Mouse (Mus musculus) urinary bladder, postnatal 14 days (tissue): ENCODE data around the gene Trp73.
A peak's percentile ranks its signal among the peaks of the same experiment; 100 is the strongest.

Experiments used
- DNase-seq: peaks from one replicate; pipeline ENCODE4 v3.0.0; 2021; ENCODE audit warnings: low spot score

Gene Trp73

GRCm38 (mm10) chr4:154028646-154029045, 111.4 kb downstream of the Trp73 start:
- no peak for DNase-seq

DNA sequence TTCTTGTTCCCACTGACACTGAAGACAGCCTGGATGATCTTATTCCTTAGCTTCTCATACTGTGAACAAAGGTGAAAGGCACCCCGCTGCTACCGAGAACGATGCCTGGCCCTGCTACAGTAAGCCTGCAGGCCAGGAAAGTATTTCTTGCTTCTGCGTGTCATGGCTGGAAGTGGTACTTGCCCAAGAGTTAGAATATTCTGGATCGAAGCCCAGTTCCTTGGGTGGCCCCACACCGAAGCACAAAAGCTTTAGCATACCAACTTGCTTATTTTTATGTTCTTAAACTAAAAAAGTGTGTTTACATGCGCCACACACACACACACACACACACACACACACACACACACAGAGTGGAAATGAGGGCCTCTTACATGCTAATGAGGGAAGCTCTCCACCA, 111.9 kb downstream of the Trp73 start:
- no peak for DNase-seq

DNA sequence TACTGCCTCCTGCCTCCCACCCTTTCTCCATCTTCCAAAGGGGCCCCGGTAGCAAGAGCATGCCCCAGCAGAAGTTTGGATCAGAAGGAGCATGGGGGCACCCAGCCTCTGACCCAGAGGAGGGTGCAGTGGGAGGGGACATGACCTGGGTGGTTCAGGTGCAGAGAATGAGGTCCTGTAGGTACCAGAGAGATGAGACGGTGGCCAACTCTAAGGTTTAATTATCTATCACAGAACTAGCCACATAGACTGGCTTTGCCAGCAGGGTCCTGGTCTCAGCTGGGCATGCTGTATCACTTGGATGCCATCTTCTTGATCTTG, 113.6 kb downstream of the Trp73 start:
- DNase-seq: no peak

GRCm38 (mm10) chr4:154025641-154026440, 114.2 kb downstream of the Trp73 start, which contains the start of gene Smim1:
Smim1 (minus strand) TSS chr4:154026230.
- peak; percentile 83 for DNase-seq

- peak; percentile 27 for DNase-seq
Measured at GRCm38 (mm10) chr4:154024729-154025521, 115.1 kb downstream of the Trp73 start.

DNA sequence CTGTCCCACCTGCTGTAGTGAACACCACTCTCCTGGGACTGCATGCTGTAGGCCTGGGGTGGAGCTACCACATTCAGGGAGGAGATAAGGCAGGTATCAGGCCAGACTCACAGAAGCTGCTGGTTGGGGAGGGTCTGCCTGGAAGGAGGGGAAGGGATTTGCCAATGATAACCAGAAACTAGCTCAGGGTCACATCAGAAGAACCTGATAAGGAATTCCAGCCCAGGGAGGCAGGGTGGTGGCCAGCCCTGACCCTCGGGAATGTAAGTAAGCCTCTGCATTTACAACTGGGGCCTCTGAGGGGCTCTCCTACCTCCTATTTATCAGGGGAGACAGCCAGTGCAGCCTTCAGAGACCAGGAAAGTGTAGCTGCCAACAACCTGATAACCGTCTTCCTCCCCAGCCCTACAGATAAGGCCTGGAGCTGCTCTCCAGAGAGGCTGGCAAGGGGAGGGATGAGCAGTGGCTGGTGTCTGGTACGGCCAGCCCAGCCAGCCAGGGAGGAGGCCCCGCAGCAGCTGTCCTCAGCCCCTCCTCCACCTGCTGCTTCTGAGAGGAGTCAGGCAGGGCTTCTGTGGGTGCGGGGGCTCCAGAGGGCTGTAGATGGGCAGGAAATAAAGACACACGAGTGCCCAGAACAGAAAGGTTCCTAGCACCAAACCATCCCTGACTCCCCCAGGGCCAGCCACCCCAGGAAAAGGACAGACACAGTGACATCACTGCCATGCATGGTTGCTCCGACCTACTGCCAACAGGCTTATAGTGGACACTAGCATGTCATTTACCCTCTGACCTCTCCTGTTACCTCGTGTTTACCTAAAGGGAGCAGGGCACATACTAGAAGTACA, 116.0 kb downstream of the Trp73 start:
- peak; percentile 37 for DNase-seq

GRCm38 (mm10) chr4:154022844-154023243, 117.2 kb downstream of the Trp73 start:
- DNase-seq: no peak

DNA sequence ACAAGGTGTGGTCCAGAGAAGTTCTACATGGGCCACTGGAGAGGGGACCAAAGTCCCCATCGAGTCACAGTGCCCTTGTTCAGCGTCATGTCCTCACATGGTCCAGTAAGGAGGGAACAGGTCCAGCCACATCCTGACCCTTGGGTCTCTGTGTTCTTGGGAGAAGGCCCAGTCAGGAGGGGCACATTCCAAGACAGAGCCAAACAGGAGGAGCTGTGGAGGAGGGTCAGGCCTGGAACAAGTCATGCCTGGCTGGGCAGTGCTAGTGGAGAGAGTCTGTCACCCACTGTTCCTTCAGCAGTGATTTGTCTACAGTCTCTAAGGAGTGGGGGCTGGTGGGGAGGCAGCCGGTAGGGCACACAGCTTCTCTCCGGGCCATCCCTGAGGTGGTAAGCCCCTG, 117.6 kb downstream of the Trp73 start:
- DNase-seq: peak; percentile 61

DNA sequence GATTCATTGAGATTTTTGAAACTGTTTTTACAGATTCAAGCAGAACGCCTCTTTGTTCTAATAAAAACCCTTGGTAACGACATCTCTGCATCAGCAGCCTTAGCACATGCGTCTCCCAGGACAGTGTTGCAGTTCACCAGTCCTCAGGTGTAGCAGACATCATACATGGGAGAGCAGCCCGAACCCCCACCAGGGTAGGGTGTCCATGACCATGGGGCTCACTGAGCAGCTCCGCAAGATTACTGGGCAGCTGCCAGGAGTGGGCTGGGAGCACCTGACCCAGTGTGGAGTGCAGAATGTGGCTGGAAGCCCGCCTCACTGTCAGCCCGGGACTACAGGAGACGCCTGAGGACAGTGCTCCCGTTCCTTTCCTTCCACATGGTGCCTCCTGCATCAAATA, 118.6 kb downstream of the Trp73 start:
- DNase-seq: no peak

- peak; percentile 53 for DNase-seq
Measured at GRCm38 (mm10) chr4:154019571-154019970, 120.4 kb downstream of the Trp73 start.

DNA sequence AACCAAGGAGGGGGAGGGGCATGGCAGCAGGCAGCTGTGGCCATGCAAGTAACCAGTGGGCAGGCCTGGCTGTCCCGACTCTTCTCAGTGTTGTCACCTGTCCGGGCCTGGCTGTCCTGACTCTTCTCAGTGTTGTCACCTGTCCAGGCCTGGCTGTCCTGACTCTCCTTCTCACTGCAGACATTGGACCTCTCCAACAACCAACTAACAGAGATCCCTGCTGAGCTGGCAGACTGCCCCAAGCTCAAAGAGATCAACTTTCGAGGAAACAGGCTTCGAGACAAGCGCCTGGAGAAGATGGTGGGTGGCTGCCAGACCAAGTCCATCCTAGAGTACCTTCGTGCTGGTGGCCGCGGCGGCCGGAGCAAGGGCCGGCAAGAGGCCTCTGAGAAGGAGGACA, 124.5 kb downstream of the Trp73 start:
- DNase-seq: no peak

DNA sequence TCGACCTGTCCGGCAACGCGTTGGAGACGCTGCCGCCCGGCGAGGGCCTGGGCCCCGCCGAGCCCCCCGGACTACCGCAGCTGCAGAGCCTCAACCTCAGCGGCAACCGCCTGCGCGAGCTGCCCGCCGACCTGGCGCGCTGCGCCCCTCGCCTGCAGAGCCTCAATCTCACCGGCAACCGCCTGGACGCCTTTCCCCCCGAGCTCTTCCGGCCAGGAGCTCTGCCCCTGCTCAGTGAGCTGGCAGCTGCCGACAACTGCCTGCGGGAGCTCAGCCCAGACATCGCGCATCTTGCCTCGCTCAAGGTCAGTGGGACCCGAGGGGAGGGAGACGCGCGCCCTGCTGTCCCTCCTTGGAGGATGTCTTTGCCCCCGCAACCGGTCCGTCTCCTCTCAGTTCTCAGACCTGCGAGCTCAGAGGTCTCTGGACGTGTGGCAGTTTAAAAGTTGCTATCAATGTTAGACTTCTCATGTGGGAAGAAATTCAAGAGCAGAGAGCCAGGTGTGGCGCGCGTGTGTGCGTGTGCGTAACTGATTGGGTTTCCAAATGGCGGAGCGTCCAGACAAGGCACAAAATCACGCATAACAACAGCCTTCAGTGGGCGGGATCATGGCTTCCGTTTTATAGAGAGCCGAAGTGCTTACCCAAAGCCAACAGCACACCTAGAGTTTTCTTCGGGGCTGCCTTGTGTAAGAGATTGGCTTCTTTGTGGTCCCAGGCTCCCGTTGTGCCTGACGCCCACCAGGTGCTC, 127.7 kb downstream of the Trp73 start:
- DNase-seq: no peak

DNA sequence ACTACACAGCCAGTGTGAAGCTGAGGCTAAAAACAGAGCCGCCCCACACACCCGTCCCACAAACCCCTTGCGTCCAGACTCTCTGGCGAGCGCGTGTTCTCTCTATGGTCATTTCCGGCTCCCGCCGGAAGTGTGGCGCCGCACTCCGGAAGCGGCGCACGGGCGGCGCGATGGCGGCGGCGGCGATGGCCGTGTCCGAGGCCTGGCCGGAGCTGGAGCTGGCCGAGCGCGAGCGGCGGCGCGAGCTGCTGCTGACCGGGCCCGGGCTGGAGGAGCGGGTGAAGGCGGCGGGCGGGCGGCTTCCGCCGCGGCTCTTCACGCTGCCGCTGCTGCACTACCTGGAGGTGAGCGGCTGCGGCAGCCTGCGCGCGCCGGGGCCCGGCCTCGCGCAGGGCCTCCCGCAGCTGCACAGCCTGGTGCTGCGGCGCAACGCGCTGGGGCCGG, 128.3 kb downstream of the Trp73 start, which contains the start of gene Lrrc47:
Lrrc47 (plus strand) TSS at position 86 of the 444 bp plus-strand sequence.
- DNase-seq: peak; percentile 83

GRCm38 (mm10) chr4:154010907-154011645, 128.9 kb downstream of the Trp73 start:
- DNase-seq: no peak

DNA sequence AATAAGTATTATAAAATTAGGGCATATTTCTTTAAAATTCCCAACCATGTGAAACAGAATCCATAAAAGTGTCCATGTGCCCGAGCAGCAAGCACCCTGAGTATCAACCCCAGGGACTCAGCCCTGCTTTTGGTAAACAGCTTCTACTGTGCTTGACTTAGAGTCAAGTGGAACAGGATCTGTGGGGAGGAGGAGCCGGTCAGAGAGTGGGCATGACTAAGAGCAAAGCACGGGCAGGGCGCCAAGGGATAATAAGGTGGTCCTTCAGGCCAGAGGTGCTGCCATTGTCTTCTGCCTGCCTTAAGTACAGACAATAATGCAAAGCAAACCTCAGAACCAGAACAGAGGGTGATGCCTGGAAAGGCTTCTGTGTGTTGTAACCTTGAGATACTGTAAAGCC, 132.2 kb downstream of the Trp73 start:
- peak; percentile 39 for DNase-seq

- no peak for DNase-seq
Measured at GRCm38 (mm10) chr4:154006264-154006663, 133.7 kb downstream of the Trp73 start.
